Mouse (Mus musculus): Measurements from ENCODE around the gene 3100002H09Rik. TPM values are rescaled to one million over a fixed set of nuclear protein-coding genes. Genes with fewer than 3 reads are reported as not detected.

The 3100002H09Rik gene
- polyA plus RNA-seq, 1 experiment = not detected

GRCm38 (mm10) chr4:124603712-124604111 lies 6.9 kb downstream of the 3100002H09Rik start:
- WGBS = 22% methylated on average over 9 of the region's 9 CpGs
- H3K4me3 ChIP-seq (replicated peaks; ENCODE audit: extremely low read depth, low read depth, low read length) = no peak overlapping the region
- H3K4me1 ChIP-seq (ENCODE audit: control insufficient read depth, insufficient read depth, low read length) = no peaks in the 10 kb centered on the region
- DNase-seq = no peak
- TF ChIP-seq POLR2A (IDR thresholded peaks at IDR 0.05; ENCODE audit: borderline replicate concordance, extremely low read depth, low read depth, low read length) (no peak), CTCF (IDR thresholded peaks at IDR 0.05; ENCODE audit: insufficient read depth, low read length) (no peak)

- no peak for DNase-seq
- no peak for TF ChIP-seq POLR2A (IDR thresholded peaks at IDR 0.05; ENCODE audit: borderline replicate concordance, extremely low read depth, low read depth, low read length)
- 62% methylated on average over 9 of the region's 9 CpGs for WGBS
- Histone ChIP-seq H3K4me1 (ENCODE audit: control insufficient read depth, insufficient read depth, low read length) (no peaks in the 10 kb centered on the region), H3K4me3 (replicated peaks; ENCODE audit: extremely low read depth, low read depth, low read length) (no peak overlapping the region)
Observed at GRCm38 (mm10) chr4:124595929-124596328, 14.7 kb downstream of the 3100002H09Rik start.

- DNase-seq = peak; percentile 26
- H3K4me3 ChIP-seq (replicated peaks; ENCODE audit: extremely low read depth, low read depth, low read length) = no peak overlapping the region
- 23% methylated on average over 13 of the region's 13 CpGs for WGBS
- no peaks in the 10 kb centered on the region for H3K4me1 ChIP-seq (ENCODE audit: control insufficient read depth, insufficient read depth, low read length)
- TF ChIP-seq CTCF (IDR thresholded peaks at IDR 0.05; ENCODE audit: insufficient read depth, low read length) (no peak), POLR2A (IDR thresholded peaks at IDR 0.05; ENCODE audit: borderline replicate concordance, extremely low read depth, low read depth, low read length) (no peak)
Observed at GRCm38 (mm10) chr4:124594933-124595332, 15.7 kb downstream of the 3100002H09Rik start.

DNA sequence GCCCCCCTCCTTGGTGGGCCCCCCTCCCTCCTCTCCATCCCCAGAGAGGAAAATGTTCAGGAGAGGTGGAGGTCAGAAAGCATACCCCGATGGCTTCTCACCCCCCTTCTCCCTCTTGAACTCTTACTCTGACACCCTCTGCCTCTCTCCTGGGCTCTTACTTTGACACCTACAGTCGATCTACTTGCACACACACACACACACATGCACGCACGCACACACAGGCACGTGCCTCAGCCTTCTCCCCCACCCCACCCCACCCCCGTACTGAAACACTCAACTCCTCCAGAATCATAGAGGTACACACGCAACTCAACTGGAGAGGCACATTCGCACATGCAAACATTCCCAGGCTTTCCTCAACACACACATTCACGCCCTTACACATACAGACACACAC lies 16.9 kb downstream of the 3100002H09Rik start:
- TF ChIP-seq POLR2A (IDR thresholded peaks at IDR 0.05; ENCODE audit: borderline replicate concordance, extremely low read depth, low read depth, low read length) (no peak), CTCF (IDR thresholded peaks at IDR 0.05; ENCODE audit: insufficient read depth, low read length) (no peak)
- Histone ChIP-seq H3K4me3 (replicated peaks; ENCODE audit: extremely low read depth, low read depth, low read length) (no peak overlapping the region), H3K4me1 (ENCODE audit: control insufficient read depth, insufficient read depth, low read length) (no peaks in the 10 kb centered on the region)
- 41% methylated on average over 9 of the region's 9 CpGs for WGBS
- no peak for DNase-seq

DNA sequence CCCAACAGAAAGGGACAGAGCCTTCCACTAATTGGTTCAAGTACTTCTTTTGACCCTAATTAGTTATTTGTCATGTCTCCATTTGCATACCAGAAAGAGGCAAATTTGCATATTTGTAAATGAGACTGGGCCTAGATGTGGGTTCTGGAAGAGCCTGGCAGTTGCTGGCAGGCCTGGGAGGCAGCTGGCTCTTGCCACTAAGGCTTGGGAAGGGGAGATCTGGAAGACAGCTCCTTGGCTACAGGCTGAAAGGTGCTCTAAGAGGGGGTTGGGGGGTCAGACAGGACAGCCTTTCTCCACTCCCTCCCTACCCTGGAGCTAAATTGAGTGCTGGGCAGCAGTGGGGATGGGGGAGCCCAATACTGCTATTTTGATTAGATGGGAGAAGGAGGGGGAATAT lies 17.4 kb downstream of the 3100002H09Rik start:
- no peak for DNase-seq
- Histone ChIP-seq H3K4me3 (replicated peaks; ENCODE audit: extremely low read depth, low read depth, low read length) (no peak overlapping the region), H3K4me1 (ENCODE audit: control insufficient read depth, insufficient read depth, low read length) (no peaks in the 10 kb centered on the region)
- TF ChIP-seq POLR2A (IDR thresholded peaks at IDR 0.05; ENCODE audit: borderline replicate concordance, extremely low read depth, low read depth, low read length) = no peak
- TF ChIP-seq CTCF (IDR thresholded peaks at IDR 0.05; ENCODE audit: insufficient read depth, low read length) = no peak

DNA sequence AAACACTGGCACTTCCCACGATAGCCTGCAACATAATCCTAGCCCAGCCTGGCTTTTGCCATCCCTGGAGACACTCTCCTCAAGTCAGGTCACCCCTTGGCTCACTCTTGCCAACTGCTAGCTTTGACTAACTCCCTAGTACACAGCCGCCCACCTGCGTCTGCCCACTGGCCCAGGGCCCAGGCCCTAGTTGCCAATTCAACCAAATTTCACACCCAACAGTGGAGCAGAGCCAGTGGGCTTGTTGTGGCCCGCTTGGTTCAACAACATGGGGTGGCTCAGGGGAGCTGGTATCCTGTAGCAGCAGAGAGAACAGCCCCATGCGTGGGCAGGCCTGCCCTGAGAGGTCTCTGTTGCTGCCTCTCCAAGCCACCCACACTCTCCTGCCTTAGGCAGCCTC lies 18.4 kb downstream of the 3100002H09Rik start:
- DNase-seq = no peak
- no peak for TF ChIP-seq POLR2A (IDR thresholded peaks at IDR 0.05; ENCODE audit: borderline replicate concordance, extremely low read depth, low read depth, low read length)
- TF ChIP-seq CTCF (IDR thresholded peaks at IDR 0.05; ENCODE audit: insufficient read depth, low read length) = no peak
- Histone ChIP-seq H3K4me1 (ENCODE audit: control insufficient read depth, insufficient read depth, low read length) (no peaks in the 10 kb centered on the region), H3K4me3 (replicated peaks; ENCODE audit: extremely low read depth, low read depth, low read length) (no peak overlapping the region)
- 80% methylated on average over 5 of the region's 5 CpGs for WGBS

DNA sequence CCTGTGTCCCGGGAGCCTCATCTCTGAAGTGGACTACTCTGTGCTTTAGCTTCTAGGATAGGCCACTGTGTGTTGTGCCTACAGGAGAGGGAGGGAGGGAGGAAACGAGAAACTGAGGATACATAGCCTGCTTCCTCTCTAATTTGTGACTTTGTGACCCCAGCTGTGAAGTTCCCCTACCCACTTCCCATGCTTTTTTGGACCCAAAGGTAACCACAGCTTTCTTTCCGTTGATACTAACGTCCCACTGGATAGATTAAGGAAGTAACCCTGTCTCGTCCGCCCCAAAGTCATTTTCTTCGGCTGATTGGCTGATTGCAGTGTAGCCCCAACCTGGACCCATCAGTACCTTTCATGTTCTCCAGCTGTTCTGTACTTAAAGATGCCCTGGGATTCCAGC lies 29.9 kb downstream of the 3100002H09Rik start:
- H3K4me3 ChIP-seq (replicated peaks; ENCODE audit: extremely low read depth, low read depth, low read length) = no peak overlapping the region
- no peaks in the 10 kb centered on the region for H3K4me1 ChIP-seq (ENCODE audit: control insufficient read depth, insufficient read depth, low read length)
- no peak for DNase-seq
- TF ChIP-seq CTCF (IDR thresholded peaks at IDR 0.05; ENCODE audit: insufficient read depth, low read length) (no peak), POLR2A (IDR thresholded peaks at IDR 0.05; ENCODE audit: borderline replicate concordance, extremely low read depth, low read depth, low read length) (no peak)
- 66% methylated on average over 7 of the region's 7 CpGs for WGBS

- TF ChIP-seq CTCF (IDR thresholded peaks at IDR 0.05; ENCODE audit: insufficient read depth, low read length) = no peak
- TF ChIP-seq POLR2A (IDR thresholded peaks at IDR 0.05; ENCODE audit: borderline replicate concordance, extremely low read depth, low read depth, low read length) = no peak
- WGBS = 12% methylated on average over 7 of the region's 7 CpGs
- no peak for DNase-seq
- Histone ChIP-seq H3K4me1 (ENCODE audit: control insufficient read depth, insufficient read depth, low read length) (no peaks in the 10 kb centered on the region), H3K4me3 (replicated peaks; ENCODE audit: extremely low read depth, low read depth, low read length) (no peak overlapping the region)
Observed at GRCm38 (mm10) chr4:124575955-124576445, 34.6 kb downstream of the 3100002H09Rik start.

DNA sequence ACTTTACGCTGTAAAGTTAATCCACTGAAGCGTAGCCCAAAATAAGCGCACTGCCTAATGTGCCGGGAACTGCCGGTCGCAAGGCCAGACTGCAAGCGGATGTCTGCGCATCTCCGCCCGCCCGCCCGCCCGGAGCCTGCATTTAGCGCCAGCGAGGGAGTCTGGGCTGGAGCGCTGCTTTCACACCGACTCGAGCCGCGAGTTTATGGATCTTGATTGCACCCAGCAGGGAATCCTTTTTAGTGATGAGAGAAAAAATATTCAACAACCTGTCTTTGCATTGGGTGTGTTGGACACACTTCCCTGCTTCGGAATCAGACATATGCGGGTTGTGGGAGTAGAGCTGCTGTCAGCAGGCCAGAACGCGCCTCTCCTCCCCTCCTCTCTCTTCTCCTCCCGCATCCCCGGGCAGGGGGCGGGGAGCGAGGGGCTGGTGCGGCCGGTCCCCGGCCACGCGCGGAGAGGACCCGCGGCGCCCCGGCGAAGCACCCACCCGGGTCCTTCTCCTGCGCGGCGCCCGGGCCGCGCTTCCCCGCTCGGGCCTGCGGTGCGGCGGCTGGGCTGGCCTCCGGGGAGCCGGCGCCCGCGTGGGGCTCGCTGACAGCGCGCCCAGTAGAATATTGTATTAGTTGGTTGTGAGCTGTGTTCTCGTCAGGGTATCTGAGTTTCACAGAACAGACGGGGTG lies 35.2 kb downstream of the 3100002H09Rik start:
- no peak overlapping the region for H3K4me3 ChIP-seq (replicated peaks; ENCODE audit: extremely low read depth, low read depth, low read length)
- no peak for TF ChIP-seq CTCF (IDR thresholded peaks at IDR 0.05; ENCODE audit: insufficient read depth, low read length)
- TF ChIP-seq POLR2A (IDR thresholded peaks at IDR 0.05; ENCODE audit: borderline replicate concordance, extremely low read depth, low read depth, low read length) = no peak
- WGBS = 3% methylated on average over 60 of the region's 61 CpGs
- DNase-seq = no peak
- H3K4me1 ChIP-seq (ENCODE audit: control insufficient read depth, insufficient read depth, low read length) = no peaks in the 10 kb centered on the region

GRCm38 (mm10) chr4:124573586-124573985 lies 37.0 kb downstream of the 3100002H09Rik start:
- no peak for DNase-seq
- TF ChIP-seq POLR2A (IDR thresholded peaks at IDR 0.05; ENCODE audit: borderline replicate concordance, extremely low read depth, low read depth, low read length) = no peak
- no peak for TF ChIP-seq CTCF (IDR thresholded peaks at IDR 0.05; ENCODE audit: insufficient read depth, low read length)
- no peaks in the 10 kb centered on the region for H3K4me1 ChIP-seq (ENCODE audit: control insufficient read depth, insufficient read depth, low read length)
- H3K4me3 ChIP-seq (replicated peaks; ENCODE audit: extremely low read depth, low read depth, low read length) = no peak overlapping the region
- WGBS = 35% methylated on average over 4 of the region's 4 CpGs

Data from lung, adult 2 months (tissue).